Mouse (Mus musculus): Measurements from ENCODE around the gene Spo11. TPM values are rescaled to one million over a fixed set of nuclear protein-coding genes. Genes with fewer than 3 reads are reported as not detected.

Spo11 gene
- total RNA-seq, 1 experiment from 2014 or later: 2.2 TPM

GRCm38 (mm10) chr2:173037827-173038607 is 60.5 kb downstream of the Spo11 start:
- peak; percentile 17 to 24; a peak in 3 of 4 replicates for ATAC-seq (replicated peaks in 1 of 2; ENCODE audit: insufficient read depth in 1 of 2, low FRiP score in 2 of 2, low TSS enrichment in 1 of 2, low read depth in 1 of 2, poor library complexity in 2 of 2, severe bottlenecking in 2 of 2)

- no peak for ATAC-seq (replicated peaks in 1 of 2; ENCODE audit: insufficient read depth in 1 of 2, low FRiP score in 2 of 2, low TSS enrichment in 1 of 2, low read depth in 1 of 2, poor library complexity in 2 of 2, severe bottlenecking in 2 of 2)
Measured at GRCm38 (mm10) chr2:173039041-173039440, 61.5 kb downstream of the Spo11 start.

- no peak for ATAC-seq (replicated peaks in 1 of 2; ENCODE audit: insufficient read depth in 1 of 2, low FRiP score in 2 of 2, low TSS enrichment in 1 of 2, low read depth in 1 of 2, poor library complexity in 2 of 2, severe bottlenecking in 2 of 2)
Measured at GRCm38 (mm10) chr2:173040803-173041202, 63.3 kb downstream of the Spo11 start.

- ATAC-seq (replicated peaks in 1 of 2; ENCODE audit: insufficient read depth in 1 of 2, low FRiP score in 2 of 2, low TSS enrichment in 1 of 2, low read depth in 1 of 2, poor library complexity in 2 of 2, severe bottlenecking in 2 of 2): no peak
Measured at GRCm38 (mm10) chr2:173041242-173041641, 63.7 kb downstream of the Spo11 start.

GRCm38 (mm10) chr2:173041893-173042292 is 64.4 kb downstream of the Spo11 start:
- no peak for ATAC-seq (replicated peaks in 1 of 2; ENCODE audit: insufficient read depth in 1 of 2, low FRiP score in 2 of 2, low TSS enrichment in 1 of 2, low read depth in 1 of 2, poor library complexity in 2 of 2, severe bottlenecking in 2 of 2)

GRCm38 (mm10) chr2:173042504-173043162 is 65.1 kb downstream of the Spo11 start:
- no peak for ATAC-seq (replicated peaks in 1 of 2; ENCODE audit: insufficient read depth in 1 of 2, low FRiP score in 2 of 2, low TSS enrichment in 1 of 2, low read depth in 1 of 2, poor library complexity in 2 of 2, severe bottlenecking in 2 of 2)

Other genes starting within 250 kb of the Spo11 start
- 1.9 TPM in 1 of 2 replicates, not detected in the other for gene Bmp7, start 37.4 kb upstream of the Spo11 start, total RNA-seq (2017)
- 45.8 and 57.5 TPM in 2 replicates for gene Rae1, start 22.4 kb downstream of the Spo11 start, total RNA-seq (2017)
- gene Rbm38, start 42.8 kb downstream of the Spo11 start, total RNA-seq (2017): 66.3 and 81.3 TPM in 2 replicates
- not detected in 2 replicates for gene Ctcfl, start 141.8 kb downstream of the Spo11 start, total RNA-seq (2017)
- not detected in 2 replicates for gene Pck1, start 175.3 kb downstream of the Spo11 start, total RNA-seq (2017)
- 4.6 and 12.5 TPM in 2 replicates for gene Zbp1, start 241.2 kb downstream of the Spo11 start, total RNA-seq (2017)